Mouse (Mus musculus) heart, adult 2 months (tissue): ENCODE data around the gene Cdk19.

Source experiments
- CTCF ChIP-seq: fragments of 200-600 bp; IDR thresholded peaks from 2 replicates; pipeline ENCODE4 v1.8.1; 2022; ENCODE audit warnings: antibody characterized with exemption, mild to moderate bottlenecking, moderate library complexity
- EP300 ChIP-seq: fragments of 200-500 bp; IDR thresholded peaks from 2 replicates; pipeline ENCODE4 v1.6.1; 2011; ENCODE audit warnings: low read depth, low read length, control low read depth; ENCODE audit not compliant: insufficient read depth
- POLR2A ChIP-seq: fragments of 200-500 bp; IDR thresholded peaks from 2 replicates; pipeline ENCODE4 v1.6.1; 2011; ENCODE audit warnings: mild to moderate bottlenecking, low read depth, low read length, control low read depth; ENCODE audit not compliant: insufficient read depth

GRCm38 (mm10) chr10:40316841-40317585, 22.4 kb upstream of the Cdk19 start:
- no peak for TF ChIP-seq CTCF
- no peak for TF ChIP-seq POLR2A
- TF ChIP-seq EP300: no peak
